Mouse (Mus musculus) brain, adult 2 months (tissue): Measurements from ENCODE around the gene Kif14.
"Not testable (repeated sequence)": the region's sequence is repeated elsewhere in the genome, so short reads cannot be mapped to it uniquely, and the experiment has no call there.

Experiments
- DNase-seq: peaks from one replicate; pipeline ENCODE4 v3.0.0; 2011; ENCODE audit warnings: low read depth, low spot score

Kif14 gene

DNA sequence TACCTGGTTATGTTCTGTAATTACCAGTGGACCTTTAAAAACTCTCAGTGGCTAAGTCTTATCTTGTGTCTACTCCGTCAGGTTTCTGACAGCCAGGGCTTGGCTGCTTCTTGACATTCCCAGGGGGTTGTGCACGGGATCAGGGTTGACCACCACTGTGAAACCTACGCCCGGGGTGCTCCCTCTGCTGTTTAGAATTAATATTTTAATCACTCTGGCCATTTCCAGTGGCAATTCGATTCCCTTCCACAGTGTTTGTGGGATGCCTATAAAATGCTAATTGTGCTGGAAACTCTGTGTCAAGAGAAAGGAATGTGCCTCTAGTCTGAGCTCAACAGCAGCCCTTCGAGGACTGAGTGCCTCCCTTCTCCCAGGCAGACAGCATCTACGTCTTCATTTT lies 89.7 kb downstream of the Kif14 start:
- no peak for DNase-seq

DNA sequence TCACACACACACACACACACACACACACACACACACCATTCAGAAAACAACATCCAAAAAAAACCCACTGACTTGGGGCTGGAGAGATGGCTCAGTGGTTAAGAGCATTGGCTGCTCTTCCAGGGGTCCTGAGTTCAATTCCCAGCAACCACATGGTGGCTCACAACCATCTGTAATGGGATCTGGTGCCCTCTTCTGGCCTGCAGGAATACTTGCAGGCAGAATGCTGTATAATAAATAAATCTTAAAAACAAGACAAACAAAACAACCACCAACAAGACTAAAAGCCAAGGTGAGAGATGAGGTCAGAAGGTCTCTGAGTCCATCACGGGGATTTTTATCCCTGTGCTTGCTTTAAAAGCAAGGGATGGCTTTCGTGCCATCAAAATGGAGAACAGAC lies 90.5 kb downstream of the Kif14 start:
- not testable (repeated sequence) for DNase-seq

DNA sequence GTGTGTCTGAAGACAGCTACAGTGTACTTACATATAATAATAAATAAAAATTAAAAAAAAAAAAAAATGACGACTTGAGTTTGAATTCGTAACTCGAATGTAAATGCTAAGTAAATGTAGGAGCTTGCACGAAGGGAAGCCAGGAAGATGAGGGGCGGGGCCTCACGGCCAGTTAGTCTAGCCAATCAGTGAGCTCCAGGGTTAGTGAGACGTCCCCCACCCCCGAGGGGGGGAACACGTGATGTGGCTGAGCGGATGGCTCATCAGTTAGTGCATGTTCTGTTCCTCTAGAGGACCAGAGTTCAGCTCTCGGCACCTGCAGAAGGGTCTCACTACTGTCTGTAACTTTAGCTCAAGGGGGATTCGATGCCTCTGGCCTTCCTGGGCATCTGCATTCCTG lies 91.3 kb downstream of the Kif14 start:
- no peak for DNase-seq

DNA sequence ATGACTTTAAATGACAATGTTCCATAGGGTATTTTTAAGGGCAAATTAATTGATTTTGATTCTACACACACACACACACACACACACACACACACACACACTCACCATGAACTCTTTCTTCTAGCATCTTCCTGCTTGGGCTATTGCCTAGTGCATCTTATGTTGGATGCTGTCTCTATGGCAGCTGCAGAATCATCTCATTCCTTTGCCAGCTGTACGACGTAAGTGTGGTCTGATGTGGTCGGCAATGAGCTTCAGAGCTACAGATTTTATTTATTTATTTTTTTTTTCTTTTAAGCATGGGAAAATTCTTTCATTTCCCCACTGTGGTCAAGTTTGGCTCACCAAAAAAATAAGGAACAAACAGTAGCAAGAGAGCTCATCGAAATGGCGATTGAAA lies 92.6 kb downstream of the Kif14 start:
- no peak for DNase-seq

DNA sequence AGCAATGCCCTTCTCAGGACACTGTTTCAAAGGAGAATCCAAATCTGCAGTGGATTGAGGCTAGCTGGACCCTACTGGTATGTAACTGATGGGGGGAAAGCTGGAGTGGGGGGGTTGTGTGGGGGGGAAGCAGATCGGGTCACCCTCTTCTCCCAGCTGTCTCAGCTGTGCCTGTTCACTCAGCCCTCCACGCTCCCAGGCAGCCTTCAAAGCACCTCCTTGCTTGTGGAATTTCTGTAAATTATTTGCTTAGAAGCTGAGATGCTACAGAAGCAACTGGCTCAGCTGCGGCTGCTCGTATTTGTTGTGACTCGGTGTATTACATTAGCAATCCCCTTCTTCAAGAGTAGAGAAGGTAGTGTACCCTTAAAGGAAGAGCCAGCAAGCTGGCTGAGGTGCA lies 93.1 kb downstream of the Kif14 start:
- no peak for DNase-seq

DNA sequence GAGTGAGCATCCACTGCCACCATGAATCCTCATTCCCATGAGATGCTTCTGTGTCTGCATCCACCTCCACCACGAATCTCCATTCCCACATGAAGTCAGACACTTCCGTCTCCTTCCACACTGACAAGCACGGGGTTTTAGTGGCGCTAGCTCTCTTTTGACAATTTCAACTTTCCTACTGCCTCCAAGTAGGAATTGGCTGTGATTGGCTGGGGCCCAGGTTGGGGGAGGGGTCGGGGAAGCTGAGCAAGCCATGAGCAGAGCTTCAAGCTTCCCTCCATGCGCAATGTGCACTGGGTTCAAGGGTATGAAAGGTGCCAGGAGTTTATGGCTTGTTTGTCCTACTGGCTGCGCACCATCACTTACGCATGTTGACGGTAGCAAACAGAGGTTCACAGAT lies 93.6 kb downstream of the Kif14 start:
- no peak for DNase-seq

DNA sequence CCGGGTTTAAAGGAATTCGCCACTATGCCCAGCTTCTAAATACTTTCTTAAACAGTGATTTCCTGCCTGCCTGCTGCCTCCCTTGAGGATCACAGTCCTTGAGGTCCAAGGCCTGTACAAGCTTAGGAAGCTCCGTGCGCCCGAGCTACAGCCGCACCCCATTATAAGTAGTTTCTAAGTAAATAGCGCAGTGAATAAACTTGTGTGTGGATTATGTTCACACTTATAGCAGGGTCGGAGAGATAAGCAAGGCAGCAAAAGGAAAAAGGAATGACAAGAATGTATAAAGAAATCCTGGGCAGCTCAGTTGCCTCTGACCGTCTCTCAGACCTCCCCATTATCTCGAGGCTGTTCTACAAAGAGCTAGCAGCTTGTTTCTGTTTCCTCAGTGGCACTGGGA lies 95.7 kb downstream of the Kif14 start:
- no peak for DNase-seq

DNA sequence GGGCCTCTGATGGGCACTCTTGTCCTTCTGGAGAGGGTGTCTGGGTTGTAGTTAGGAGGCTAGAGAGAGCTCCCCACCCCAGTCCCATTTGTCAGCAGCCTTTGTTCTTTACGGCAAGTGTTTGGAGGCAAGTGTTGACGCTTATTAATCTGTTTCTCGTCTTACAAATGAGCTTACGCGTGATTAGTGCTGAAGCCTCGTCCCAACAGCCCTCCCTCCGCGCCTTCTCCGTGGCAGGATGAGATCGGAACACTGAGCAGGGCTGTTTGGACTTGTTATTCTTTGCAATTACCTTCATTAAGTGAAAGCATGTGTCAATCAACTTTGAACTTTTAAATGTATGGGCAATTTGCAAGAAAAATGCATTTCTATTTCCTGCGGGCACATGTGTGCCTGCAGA lies 97.0 kb downstream of the Kif14 start:
- DNase-seq = no peak

DNA sequence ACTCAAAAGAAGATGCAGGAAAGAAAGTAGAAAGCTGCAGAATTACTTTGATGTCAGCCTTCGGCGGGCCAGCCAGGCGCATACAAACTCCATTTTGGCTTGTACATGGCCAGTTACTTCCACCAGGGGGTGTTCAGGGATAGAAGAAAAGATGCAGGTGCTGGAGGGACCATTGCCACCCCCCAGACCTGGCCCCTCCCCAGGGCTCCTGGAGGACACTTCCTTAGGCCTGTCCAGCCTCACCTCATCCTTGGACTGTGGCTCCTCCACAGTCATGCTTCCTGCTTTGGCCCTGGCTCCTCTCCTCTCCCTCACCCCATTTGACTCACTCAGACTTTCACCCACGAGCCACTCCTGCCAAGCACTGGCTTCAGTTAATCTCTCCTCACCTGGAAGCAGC lies 98.8 kb downstream of the Kif14 start:
- no peak for DNase-seq

DNA sequence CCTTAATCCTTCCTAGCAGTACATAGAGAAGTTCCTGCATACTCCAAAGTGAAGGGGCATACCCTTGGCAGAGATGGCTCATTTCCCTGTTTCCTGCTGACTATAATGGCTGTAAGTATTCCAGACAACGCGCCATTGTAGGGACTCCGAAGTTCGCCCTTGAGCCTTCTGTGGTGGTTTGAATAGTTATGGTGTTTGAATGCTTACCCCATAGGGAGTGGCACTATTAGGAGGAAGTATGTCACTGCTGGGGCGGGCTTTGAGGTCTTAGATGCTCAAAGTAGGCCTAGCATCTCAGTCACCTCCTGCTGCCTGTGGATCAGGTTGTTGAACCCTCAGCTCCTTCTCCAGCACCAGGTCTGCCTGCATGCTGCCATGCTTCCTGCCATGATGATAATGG lies 100.2 kb downstream of the Kif14 start:
- DNase-seq = no peak

DNA sequence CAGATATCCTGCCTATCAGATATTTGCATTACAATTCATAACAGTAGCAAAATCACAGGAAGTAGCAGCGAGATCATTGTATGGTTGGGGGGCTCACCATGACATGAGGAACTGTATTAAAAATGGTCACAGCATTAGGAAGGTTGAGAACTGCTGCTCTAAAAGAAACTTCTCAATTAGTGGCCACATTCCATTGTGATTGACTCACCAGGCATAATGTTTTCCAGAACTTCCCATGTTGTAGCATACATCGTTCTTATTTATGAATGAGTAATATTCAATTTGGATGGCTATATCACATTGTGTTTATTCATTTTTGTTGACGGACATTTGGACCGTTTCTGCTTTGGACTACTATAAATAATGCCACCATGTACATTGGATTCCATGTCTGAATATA lies 101.5 kb downstream of the Kif14 start:
- no peak for DNase-seq

DNA sequence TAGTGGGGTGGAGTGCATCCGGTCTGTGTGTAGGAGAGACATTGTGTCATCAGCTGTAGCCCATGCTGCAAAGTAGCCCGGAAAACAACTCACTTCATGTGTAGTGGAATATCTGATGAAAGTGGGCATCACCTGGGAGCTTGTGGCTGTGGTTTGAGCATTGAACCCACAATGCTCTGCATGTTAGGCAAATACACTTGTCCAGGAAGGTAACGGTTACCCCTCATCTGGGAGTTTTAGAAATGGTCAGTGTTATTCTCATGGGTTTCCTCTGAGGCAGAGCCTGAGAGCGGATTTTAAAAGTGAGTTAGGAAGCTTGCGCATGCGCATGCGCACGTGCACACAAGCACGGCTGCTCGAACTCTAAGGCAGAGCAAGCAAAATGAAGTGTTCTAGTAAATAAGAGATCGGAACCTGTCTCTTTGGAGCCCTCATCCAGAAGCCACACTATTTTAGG lies 102.6 kb downstream of the Kif14 start:
- no peak for DNase-seq

DNA sequence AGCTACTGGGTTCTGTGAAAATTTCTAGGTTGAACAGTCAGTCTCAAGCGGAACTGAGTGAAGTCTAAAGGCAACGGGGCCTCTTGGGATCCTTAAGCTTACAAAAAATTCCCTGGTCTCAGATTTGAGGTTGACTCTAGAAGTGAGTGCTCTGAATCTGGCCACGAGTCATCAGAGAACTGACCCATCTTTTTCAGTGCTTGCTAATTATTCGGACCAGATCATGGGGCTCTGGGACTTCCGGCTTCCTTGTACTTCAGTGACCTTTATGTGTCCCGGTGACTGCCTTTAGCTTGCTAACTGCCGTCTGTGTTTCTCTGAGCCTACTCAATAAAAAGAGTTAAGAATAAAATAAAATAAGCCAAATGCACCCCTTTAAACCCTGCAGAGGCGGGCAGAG lies 103.1 kb downstream of the Kif14 start:
- DNase-seq = no peak

DNA sequence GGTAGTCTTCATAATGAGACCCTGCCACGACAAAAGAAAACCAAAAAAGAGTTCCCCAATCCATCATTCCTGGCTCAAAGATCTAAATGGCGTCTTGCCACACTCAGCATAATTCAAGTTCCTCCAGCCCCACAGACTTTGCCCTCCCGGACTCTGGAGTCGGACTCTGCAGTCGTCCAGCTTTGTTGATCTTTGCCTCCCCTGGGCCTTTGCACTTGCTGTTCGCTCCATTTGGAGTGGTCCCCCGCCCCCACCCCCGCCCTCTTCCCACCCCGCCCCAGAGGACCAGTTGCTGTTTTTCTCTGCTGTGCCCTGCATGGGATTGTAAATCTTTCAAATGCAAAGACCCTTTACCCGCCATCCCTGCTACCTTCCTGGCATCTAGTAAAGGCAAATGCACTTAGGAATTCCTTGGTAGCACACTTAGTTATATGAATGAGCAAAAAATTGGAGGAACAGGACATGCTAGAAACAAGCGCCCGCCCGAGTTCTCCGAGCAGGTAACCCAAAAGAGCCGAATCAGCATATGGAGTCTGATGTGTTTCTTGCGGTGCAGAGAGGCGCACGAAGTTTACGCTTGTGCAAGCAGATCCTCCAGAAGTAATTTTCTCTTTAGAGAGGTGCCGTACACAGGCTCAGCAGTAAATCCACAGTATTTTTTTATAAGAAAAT lies 103.6 kb downstream of the Kif14 start:
- no peak for DNase-seq

DNA sequence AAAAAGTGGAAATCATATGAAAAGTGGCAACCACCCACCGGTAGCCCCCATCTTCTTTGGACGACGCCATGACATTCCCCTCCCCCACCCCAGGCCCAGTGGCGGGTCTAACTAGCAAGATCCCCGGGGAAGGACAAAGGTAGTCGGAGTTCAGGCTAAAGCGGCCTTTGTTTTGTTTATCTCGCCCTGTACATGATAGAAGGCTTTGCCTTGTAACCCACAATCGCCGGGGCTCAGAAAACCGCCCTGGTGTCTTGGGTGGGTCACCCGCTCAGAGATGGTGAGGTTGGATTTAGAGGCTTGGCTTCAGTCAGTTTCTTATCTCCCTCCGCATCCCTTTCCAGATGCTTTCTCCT lies 104.1 kb downstream of the Kif14 start:
- DNase-seq = no peak

DNA sequence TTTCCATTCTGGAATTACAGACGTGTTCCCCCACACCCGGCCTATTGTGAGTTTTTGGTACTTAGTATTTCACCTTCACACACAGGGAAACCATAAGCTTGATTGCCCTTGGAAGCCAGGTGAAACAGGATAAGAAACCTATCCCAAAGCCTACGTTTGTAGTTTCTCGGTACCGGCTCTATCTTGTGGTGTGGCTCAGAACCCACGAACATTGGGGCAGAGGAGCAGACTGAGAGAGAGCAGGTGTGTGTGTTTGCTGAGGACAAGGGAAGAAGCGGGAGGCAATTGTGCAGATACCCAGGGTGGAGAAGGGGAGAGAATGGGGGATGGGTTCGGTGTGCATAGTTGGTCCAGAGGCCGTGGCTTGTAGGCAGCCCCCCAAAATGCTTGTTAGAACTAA lies 104.8 kb downstream of the Kif14 start:
- no peak for DNase-seq

DNA sequence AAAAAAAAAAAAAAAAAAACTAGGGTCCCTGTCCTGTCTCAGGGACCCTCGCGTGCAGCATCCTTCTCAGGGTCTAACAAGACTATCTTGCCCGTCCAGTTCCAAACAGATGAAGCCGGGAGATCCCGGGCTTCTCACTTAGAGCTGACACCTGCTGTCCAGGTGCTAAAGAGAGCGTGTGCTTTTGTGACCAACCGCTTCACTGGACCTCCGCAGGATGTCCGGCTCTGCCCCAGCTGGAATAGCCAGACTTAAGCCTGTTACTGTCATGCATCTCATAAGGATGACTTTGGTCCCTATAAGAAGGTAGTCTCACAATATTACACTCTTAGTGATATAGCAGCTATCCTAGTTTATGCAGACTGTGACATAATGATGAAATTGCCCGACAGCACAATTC lies 105.4 kb downstream of the Kif14 start:
- no peak for DNase-seq

DNA sequence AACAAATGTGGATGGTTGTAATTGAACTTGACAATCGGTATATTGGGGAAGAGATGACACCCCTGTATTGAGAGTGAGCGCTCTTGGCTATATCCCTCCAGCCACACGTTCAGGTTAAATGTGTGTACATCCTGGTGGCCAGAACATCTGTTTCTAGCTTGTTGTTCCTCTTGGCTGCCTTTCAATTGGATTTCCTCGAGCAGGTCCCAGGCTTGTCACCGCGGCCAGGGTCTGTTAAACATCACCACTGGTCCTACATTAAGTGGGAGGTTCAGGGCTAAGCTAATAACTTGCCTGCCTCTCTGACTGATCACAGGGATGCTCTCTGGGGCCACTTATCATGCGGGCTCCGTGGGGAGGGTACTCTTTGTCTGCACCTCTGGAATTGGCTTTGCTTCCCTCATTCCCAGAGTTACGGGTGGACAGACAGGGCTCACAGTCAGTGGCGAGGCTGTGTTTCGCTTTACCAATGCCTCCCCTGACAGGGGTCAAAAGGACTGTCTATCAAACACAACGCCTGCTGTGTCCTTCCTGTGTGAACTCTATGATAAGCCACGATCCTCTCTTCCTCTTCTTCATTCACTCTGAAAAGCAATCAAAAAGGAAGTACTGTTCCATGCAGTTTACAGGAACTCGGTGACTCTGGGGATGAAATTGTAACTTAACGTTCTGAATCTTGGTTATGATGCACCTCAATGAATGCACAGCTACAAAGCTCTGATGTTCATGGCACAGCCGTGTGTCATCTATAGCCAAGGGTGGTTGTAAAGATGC lies 111.9 kb downstream of the Kif14 start:
- DNase-seq = no peak

DNA sequence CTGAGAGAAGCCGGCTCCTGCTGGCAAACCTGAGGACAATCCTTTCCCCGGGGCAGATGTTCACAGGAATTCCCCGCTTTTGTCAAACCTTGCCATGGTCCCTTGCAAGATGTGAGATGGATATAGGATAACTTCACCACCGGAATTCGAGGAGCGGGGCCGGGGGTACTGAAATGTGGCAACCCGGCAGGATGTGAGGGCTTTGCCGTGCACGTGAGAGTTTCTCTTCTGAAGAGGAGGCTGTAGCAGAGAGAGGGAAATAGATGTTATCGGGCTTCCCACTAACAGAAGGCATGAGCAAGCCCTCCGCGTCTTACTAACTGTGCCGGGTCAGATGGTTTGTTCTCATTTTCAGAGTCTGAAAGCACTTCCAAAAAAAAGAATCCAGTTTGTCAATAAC lies 113.2 kb downstream of the Kif14 start:
- no peak for DNase-seq

DNA sequence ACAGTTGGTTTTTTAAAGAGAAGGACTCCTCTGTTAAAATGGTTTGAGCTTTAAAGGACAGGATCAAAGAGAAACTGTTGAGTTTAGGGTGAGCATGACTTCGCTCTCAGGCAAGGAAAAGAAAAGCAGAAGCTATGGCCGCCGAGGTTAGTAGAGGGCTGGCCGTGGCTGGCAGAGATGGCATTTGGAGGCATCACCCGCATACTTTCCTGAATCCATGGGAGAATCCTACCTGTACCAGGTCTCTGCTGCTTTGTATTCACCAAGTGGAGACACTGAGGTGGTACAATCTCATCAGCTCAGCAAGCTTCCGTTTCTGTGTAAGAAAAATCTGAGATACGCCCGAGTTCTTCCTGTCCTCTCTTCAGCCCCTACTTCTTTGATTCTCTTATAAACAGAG lies 114.1 kb downstream of the Kif14 start:
- no peak for DNase-seq
